Mouse (Mus musculus) megakaryocyte-erythroid progenitor cell, adult 5 weeks (primary cell): ENCODE results near the gene Smok3c. TPM values are rescaled to one million over a fixed set of nuclear protein-coding genes. Genes with fewer than 3 reads are reported as not detected.

Experiments used
- polyA plus RNA-seq: library from polyadenylated mRNA; stranded (reverse); fragments of >175 nt; gene quantifications from 2 replicates; pipeline ENCODE4 v1.2.3, GENCODE M21; 2012

Smok3c gene
- 0.13 TPM in 1 of 2 replicates, not detected in the other for polyA plus RNA-seq

GRCm38 (mm10) chr5:138052894-138053293 lies at the start of gene Smok3c:
Smok3c (plus strand) TSS chr5:138053194.

GRCm38 (mm10) chr5:138020961-138021479 lies 32.0 kb upstream of the Smok3c start, which contains the start of the genes Smok3a and Smok3b:
Smok3a (plus strand) TSS chr5:138021261.
Smok3b (plus strand) TSS chr5:138021429.

GRCm38 (mm10) chr5:138084996-138085395 lies 32.0 kb downstream of the Smok3c start, which contains the start of gene Zkscan1:
Zkscan1 (plus strand) TSS chr5:138085084.

Other genes starting within 250 kb of the Smok3c start
- gene Pilra, start 216.9 kb upstream of the Smok3c start, polyA plus RNA-seq = 1.6 and 2.4 TPM in 2 replicates
- gene Pilrb1, start 195.1 kb upstream of the Smok3c start, polyA plus RNA-seq = 0.87 and 0.90 TPM in 2 replicates
- 1.6 and 1.9 TPM in 2 replicates for gene Pilrb2, start 181.4 kb upstream of the Smok3c start, polyA plus RNA-seq
- not detected in 2 replicates for gene Cyp3a13, start 131.6 kb upstream of the Smok3c start, polyA plus RNA-seq
- not detected in 2 replicates for gene Gjc3, start 90.1 kb upstream of the Smok3c start, polyA plus RNA-seq
- gene Azgp1, start 71.7 kb upstream of the Smok3c start, polyA plus RNA-seq = not detected in 2 replicates
- gene Smok3a, start 31.9 kb upstream of the Smok3c start, polyA plus RNA-seq = 0.03 and 0.05 TPM in 2 replicates
- gene Smok3b, start 31.8 kb upstream of the Smok3c start, polyA plus RNA-seq = not detected in 2 replicates
- gene Zkscan1, start 31.9 kb downstream of the Smok3c start, polyA plus RNA-seq = 1.0 and 1.1 TPM in 2 replicates
- 1.4 and 1.6 TPM in 2 replicates for gene Zscan21, start 63.7 kb downstream of the Smok3c start, polyA plus RNA-seq
- 0.29 and 0.35 TPM in 2 replicates for gene Zfp113, start 102.5 kb downstream of the Smok3c start, polyA plus RNA-seq
- 111 and 113 TPM in 2 replicates for gene Cops6, start 107.9 kb downstream of the Smok3c start, polyA plus RNA-seq
- gene Ap4m1, start 118.8 kb downstream of the Smok3c start, polyA plus RNA-seq = 29.7 and 34.6 TPM in 2 replicates
- 63.1 and 79.9 TPM in 2 replicates for gene Mcm7, start 119.2 kb downstream of the Smok3c start, polyA plus RNA-seq
- gene Taf6, start 134.3 kb downstream of the Smok3c start, polyA plus RNA-seq = 27.4 and 28.8 TPM in 2 replicates
- 2.8 and 3.1 TPM in 2 replicates for gene Cnpy4, start 134.3 kb downstream of the Smok3c start, polyA plus RNA-seq
- 5.2 and 7.1 TPM in 2 replicates for gene Mblac1, start 141.1 kb downstream of the Smok3c start, polyA plus RNA-seq
- gene Nxpe5, start 172.7 kb downstream of the Smok3c start, polyA plus RNA-seq = 0.39 and 0.83 TPM in 2 replicates
- gene Lamtor4, start 202.3 kb downstream of the Smok3c start, polyA plus RNA-seq = 135 and 171 TPM in 2 replicates
- gene BC037034, start 210.8 kb downstream of the Smok3c start, polyA plus RNA-seq = 210 and 248 TPM in 2 replicates
- not detected in 2 replicates for gene Gal3st4, start 219.6 kb downstream of the Smok3c start, polyA plus RNA-seq
- not detected in 2 replicates for gene Gm43720, start 226.8 kb downstream of the Smok3c start, polyA plus RNA-seq
- gene Gpc2, start 226.8 kb downstream of the Smok3c start, polyA plus RNA-seq = 5.9 and 8.4 TPM in 2 replicates
- 8.0 and 9.8 TPM in 2 replicates for gene Stag3, start 227.0 kb downstream of the Smok3c start, polyA plus RNA-seq